Mouse (Mus musculus) intestine, postnatal 0 days (tissue): ENCODE data around the gene Gm10401. TPM values are rescaled to one million over a fixed set of nuclear protein-coding genes. Genes with fewer than 3 reads are reported as not detected.
A peak's percentile ranks its signal among the peaks of the same experiment; 100 is the strongest.

Experiments
- ATAC-seq: fragments of 200-750 bp; cut with Nextera tagmentation; 2 replicates; pipeline ENCODE4 v1.8.0; 2017; ENCODE audit warnings: mild to moderate bottlenecking, moderate TSS enrichment, moderate library complexity
- H3K27ac ChIP-seq: fragments of 300-500 bp; sonication (generic); 2 replicates; pipeline ENCODE4 v1.5.1; 2014; ENCODE audit warnings: mild to moderate bottlenecking, low read depth, low read length, moderate library complexity
- H3K27me3 ChIP-seq: fragments of 300-500 bp; sonication (generic); replicated peaks from 2 replicates; pipeline ENCODE4 v1.6.1; 2014; ENCODE audit warnings: low read length, mixed read lengths; ENCODE audit not compliant: control insufficient read depth, insufficient read depth
- H3K36me3 ChIP-seq: fragments of 300-500 bp; sonication (generic); 2 replicates; pipeline ENCODE4 v1.6.1; 2014; ENCODE audit warnings: mild to moderate bottlenecking, moderate library complexity; ENCODE audit not compliant: control insufficient read depth, insufficient read depth
- H3K4me1 ChIP-seq: fragments of 300-500 bp; sonication (generic); replicated peaks from 2 replicates; pipeline ENCODE4 v1.6.1; 2014; ENCODE audit warnings: antibody characterized with exemption, low read length, mixed read lengths; ENCODE audit not compliant: control insufficient read depth, insufficient read depth
- H3K4me2 ChIP-seq: fragments of 300-500 bp; sonication (generic); replicated peaks from 2 replicates; pipeline ENCODE4 v1.6.1; 2014; ENCODE audit warnings: low read depth, mild to moderate bottlenecking, moderate library complexity
- H3K4me3 ChIP-seq: fragments of 300-500 bp; sonication (generic); 2 replicates; pipeline ENCODE4 v1.5.1; 2014; ENCODE audit warnings: low read depth, low read length
- H3K9ac ChIP-seq: fragments of 300-500 bp; sonication (generic); 2 replicates; pipeline ENCODE4 v1.6.1; 2014; ENCODE audit warnings: mild to moderate bottlenecking, low read depth, low read length
- H3K9me3 ChIP-seq: fragments of 300-500 bp; sonication (generic); 2 replicates; pipeline ENCODE4 v1.6.1; 2016; ENCODE audit warnings: mixed run types; ENCODE audit not compliant: control insufficient read depth
- CTCF ChIP-seq: sonication (generic); IDR thresholded peaks from 2 replicates; pipeline ENCODE4 v1.5.1; 2016; ENCODE audit warnings: low read depth, mild to moderate bottlenecking, control low read depth, antibody characterized with exemption, moderate library complexity
- WGBS: fragments of 180-500 bp; shearing (Covaris S2); extraction: QIAGEN DNeasy Blood & Tissue Kit; methylation state at CpG from one replicate; pipeline ENCODE4 v1.1.7; 2014; 5-methylcytosine and 5-hydroxymethylcytosine counted together
- polyA plus RNA-seq: library from polyadenylated mRNA; unstranded; fragments of >200 nt; fragmentation: Nextera tagmentation; extraction: Ambion mirVana; gene quantifications from 2 replicates; pipeline ENCODE4 v1.2.1, GENCODE M21; 2015

The Gm10401 gene
- polyA plus RNA-seq, 1 experiment from 2014 or later: 13.8 TPM

- Histone ChIP-seq H3K27ac (no peak overlapping the region), H3K4me2 (no peak overlapping the region), H3K4me1 (no peaks in the 10 kb centered on the region), H3K36me3 (peaks cover 44% of the 10 kb centered on the region), H3K9me3 (no peaks in the 10 kb centered on the region), H3K27me3 (no peaks in the 10 kb centered on the region), H3K4me3 (no peak overlapping the region), H3K9ac (no peak overlapping the region)
- TF ChIP-seq CTCF: no peak
- ATAC-seq: no peak
- 77% methylated on average over 10 of the region's 10 CpGs for WGBS
Observed at GRCm38 (mm10) chr5:115143552-115143951, 45.5 kb upstream of the Gm10401 start.

GRCm38 (mm10) chr5:115142166-115142697 is 44.1 kb upstream of the Gm10401 start:
- no peaks in the 10 kb centered on the region for H3K4me1 ChIP-seq
- H3K36me3 ChIP-seq: peaks cover 31% of the 10 kb centered on the region
- no peak overlapping the region for H3K27ac ChIP-seq
- no peak for ATAC-seq
- 86% methylated on average over 9 of the region's 9 CpGs for WGBS
- no peak overlapping the region for H3K4me3 ChIP-seq
- TF ChIP-seq CTCF: no peak
- no peaks in the 10 kb centered on the region for H3K9me3 ChIP-seq
- H3K9ac ChIP-seq: no peak overlapping the region
- no peaks in the 10 kb centered on the region for H3K27me3 ChIP-seq
- H3K4me2 ChIP-seq: no peak overlapping the region

- H3K4me1 ChIP-seq: no peaks in the 10 kb centered on the region
- no peak overlapping the region for H3K27ac ChIP-seq
- no peak overlapping the region for H3K4me3 ChIP-seq
- no peaks in the 10 kb centered on the region for H3K9me3 ChIP-seq
- no peak overlapping the region for H3K9ac ChIP-seq
- WGBS: 62% methylated on average over 3 of the region's 3 CpGs
- H3K36me3 ChIP-seq: peaks cover 16% of the 10 kb centered on the region; the same call in 1 of the 2 replicates
- no peaks in the 10 kb centered on the region for H3K27me3 ChIP-seq
- no peak overlapping the region for H3K4me2 ChIP-seq
- no peak for TF ChIP-seq CTCF
- no peak for ATAC-seq
Observed at GRCm38 (mm10) chr5:115140726-115141125, 42.6 kb upstream of the Gm10401 start.

GRCm38 (mm10) chr5:115139124-115139523 is 41.0 kb upstream of the Gm10401 start:
- WGBS: 62% methylated on average over 4 of the region's 4 CpGs
- peaks cover 6% of the 10 kb centered on the region; the same call in 1 of the 2 replicates for H3K36me3 ChIP-seq

GRCm38 (mm10) chr5:115134234-115135165 is 36.4 kb upstream of the Gm10401 start, which contains the start of gene Unc119b:
Gene Unc119b (minus strand): TSS chr5:115134975.
- WGBS: under 1% methylated on average over 72 of the region's 81 CpGs
- Histone ChIP-seq H3K9ac (peak within 1 kb of the TSS; percentile 82), H3K27ac (no peak within 1 kb of the TSS), H3K9me3 (no peaks in the 10 kb centered on the region), H3K4me1 (no peaks in the 10 kb centered on the region; the same call in 1 of the 2 replicates), H3K36me3 (peaks cover 6% of the 10 kb centered on the region), H3K27me3 (no peaks in the 10 kb centered on the region), H3K4me2 (peak within 1 kb of the TSS; percentile 98), H3K4me3 (peak within 1 kb of the TSS; percentile 72)
- ATAC-seq: peak; percentile 91
- no peak for TF ChIP-seq CTCF

More at GRCm38 (mm10) chr5:115139124-115139523, 41.0 kb upstream of the Gm10401 start:
- Histone ChIP-seq H3K27ac (no peak overlapping the region), H3K4me1 (no peaks in the 10 kb centered on the region), H3K9ac (no peak overlapping the region), H3K4me2 (no peak overlapping the region), H3K27me3 (no peaks in the 10 kb centered on the region), H3K9me3 (no peaks in the 10 kb centered on the region), H3K4me3 (no peak overlapping the region)
- no peak for ATAC-seq
- peak; percentile 16; the same call in 1 of the 2 replicates for TF ChIP-seq CTCF

- Histone ChIP-seq H3K27ac (no peak overlapping the region), H3K36me3 (peaks cover 16% of the 10 kb centered on the region), H3K4me3 (peak overlapping the region; percentile 72), H3K9me3 (no peaks in the 10 kb centered on the region), H3K4me2 (peak overlapping the region; percentile 98), H3K4me1 (no peaks in the 10 kb centered on the region; the same call in 1 of the 2 replicates), H3K27me3 (no peaks in the 10 kb centered on the region), H3K9ac (no peak overlapping the region)
- ATAC-seq: no peak
- 55% methylated on average over 6 of the region's 6 CpGs for WGBS
- no peak for TF ChIP-seq CTCF
Observed at GRCm38 (mm10) chr5:115133358-115134066, 35.4 kb upstream of the Gm10401 start.
